Mouse (Mus musculus) testis, adult 2 months (tissue): ENCODE measurements at regions not wholly inside any gene's neighbourhood (a gene's known extent, or its start where the extent isn't known, plus 50 kb on each side); places are given as distances from the start of the nearest gene placed in this dataset.

Source experiments
- CTCF ChIP-seq: fragments of 200-500 bp; IDR thresholded peaks from 2 replicates; pipeline ENCODE4 v1.5.1; 2012; ENCODE audit warnings: low read depth, mild to moderate bottlenecking, inconsistent platforms, low read length, moderate library complexity; ENCODE audit not compliant: control insufficient read depth, insufficient read depth, insufficient replicate concordance
- POLR2A ChIP-seq: fragments of 200-500 bp; IDR thresholded peaks from 2 replicates; pipeline ENCODE4 v1.6.1; 2012; ENCODE audit warnings: low read depth, mild to moderate bottlenecking, inconsistent platforms, low read length, moderate library complexity; ENCODE audit not compliant: control insufficient read depth

DNA sequence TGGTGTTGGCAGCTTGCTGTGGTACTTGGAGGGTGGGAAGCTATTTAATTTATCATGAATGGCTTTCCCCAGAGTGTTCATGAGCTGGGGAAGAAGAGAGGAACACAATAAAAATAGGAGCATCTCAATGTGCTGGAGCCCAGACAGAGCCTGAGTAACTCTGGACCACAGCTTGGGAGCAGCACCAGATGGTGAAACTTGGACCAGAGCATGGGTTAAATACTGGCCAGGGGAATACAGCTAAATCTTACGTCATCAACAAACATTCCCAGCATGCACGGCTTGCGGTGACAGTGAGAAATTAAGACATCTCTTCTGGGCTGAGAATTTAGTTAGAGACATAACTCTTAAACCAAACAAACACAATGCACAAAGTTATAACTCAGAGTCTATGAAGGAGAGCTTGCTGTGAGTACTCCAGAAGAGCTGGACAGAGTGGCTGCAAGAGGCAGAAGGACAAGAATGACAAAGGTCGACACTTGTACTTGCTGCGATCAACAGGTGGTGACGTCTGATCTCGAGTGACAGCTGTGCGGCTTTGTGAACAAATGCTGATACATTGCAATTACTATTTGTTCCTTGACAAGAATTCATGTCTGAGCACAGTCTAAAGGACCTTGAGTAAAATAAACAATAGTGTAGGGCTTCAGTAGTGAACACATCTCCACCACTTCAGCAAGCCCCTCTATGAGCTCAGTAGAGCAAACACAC, 140.1 kb upstream of the Eci2 start:
- no peak for TF ChIP-seq CTCF
- no peak for TF ChIP-seq POLR2A
